Mouse (Mus musculus): ENCODE measurements at regions not wholly inside any gene's neighbourhood (a gene's known extent, or its start where the extent isn't known, plus 50 kb on each side); places are given as distances from the start of the nearest gene placed in this dataset.

GRCm38 (mm10) chr13:44513378-44514285, 215.6 kb upstream of the Jarid2 start:
- Histone ChIP-seq H3K9ac (no peak overlapping the region), H3K9me3 (ENCODE audit: control insufficient read depth, low read length) (no peaks in the 10 kb centered on the region), H3K4me3 (replicated peaks; ENCODE audit: low read length) (no peak overlapping the region), H3K36me3 (replicated peaks; ENCODE audit: control insufficient read depth, insufficient read depth) (no peaks in the 10 kb centered on the region), H3K27me3 (ENCODE audit: control insufficient read depth, insufficient read depth, low read length) (no peaks in the 10 kb centered on the region), H3K27ac (no peak overlapping the region), H3K4me1 (replicated peaks; ENCODE audit: control insufficient read depth, insufficient read depth, low read length) (peaks cover 4% of the 10 kb centered on the region; the same call in 1 of the 2 replicates), H3K4me2 (replicated peaks) (no peak overlapping the region)
- DNase-seq (ENCODE audit: low spot score) (no peak), ATAC-seq (ENCODE audit: low FRiP score) (no peak)
- WGBS, result 48% methylated on average over 13 of the region's 13 CpGs

- H3K27ac ChIP-seq, result no peak overlapping the region
- H3K4me2 ChIP-seq (replicated peaks), result no peak overlapping the region
- no peak overlapping the region for H3K4me3 ChIP-seq (replicated peaks; ENCODE audit: low read length)
- no peak for DNase-seq (ENCODE audit: low spot score)
- H3K9ac ChIP-seq, result no peak overlapping the region
- peaks cover 4% of the 10 kb centered on the region; the same call in 1 of the 2 replicates for H3K4me1 ChIP-seq (replicated peaks; ENCODE audit: control insufficient read depth, insufficient read depth, low read length)
- ATAC-seq (ENCODE audit: low FRiP score), result no peak
- no peaks in the 10 kb centered on the region for H3K27me3 ChIP-seq (ENCODE audit: control insufficient read depth, insufficient read depth, low read length)
- no peaks in the 10 kb centered on the region for H3K9me3 ChIP-seq (ENCODE audit: control insufficient read depth, low read length)
- WGBS, result 84% methylated on average over 5 of the region's 5 CpGs
- H3K36me3 ChIP-seq (replicated peaks; ENCODE audit: control insufficient read depth, insufficient read depth), result no peaks in the 10 kb centered on the region
These were observed 214.6 kb upstream of the Jarid2 start for GRCm38 (mm10) chr13:44514636-44515158.

GRCm38 (mm10) chr13:44516863-44517262, 212.4 kb upstream of the Jarid2 start:
- Histone ChIP-seq H3K27ac (no peak overlapping the region), H3K4me1 (replicated peaks; ENCODE audit: control insufficient read depth, insufficient read depth, low read length) (peaks cover 4% of the 10 kb centered on the region; the same call in 1 of the 2 replicates), H3K27me3 (ENCODE audit: control insufficient read depth, insufficient read depth, low read length) (no peaks in the 10 kb centered on the region), H3K36me3 (replicated peaks; ENCODE audit: control insufficient read depth, insufficient read depth) (no peaks in the 10 kb centered on the region), H3K9ac (no peak overlapping the region), H3K4me2 (replicated peaks) (no peak overlapping the region), H3K4me3 (replicated peaks; ENCODE audit: low read length) (no peak overlapping the region), H3K9me3 (ENCODE audit: control insufficient read depth, low read length) (no peaks in the 10 kb centered on the region)
- 89% methylated on average over 4 of the region's 4 CpGs for WGBS
- ATAC-seq (ENCODE audit: low FRiP score), result no peak
- no peak for DNase-seq (ENCODE audit: low spot score)

- H3K9me3 ChIP-seq (ENCODE audit: control insufficient read depth, low read length), result no peaks in the 10 kb centered on the region
- no peak overlapping the region for H3K4me3 ChIP-seq (replicated peaks; ENCODE audit: low read length)
- H3K4me1 ChIP-seq (replicated peaks; ENCODE audit: control insufficient read depth, insufficient read depth, low read length), result peaks cover 4% of the 10 kb centered on the region; the same call in 1 of the 2 replicates
- no peak for ATAC-seq (ENCODE audit: low FRiP score)
- WGBS, result 83% methylated on average over 9 of the region's 9 CpGs
- H3K4me2 ChIP-seq (replicated peaks), result no peak overlapping the region
- H3K36me3 ChIP-seq (replicated peaks; ENCODE audit: control insufficient read depth, insufficient read depth), result no peaks in the 10 kb centered on the region
- no peak for DNase-seq (ENCODE audit: low spot score)
- no peak overlapping the region for H3K9ac ChIP-seq
- no peaks in the 10 kb centered on the region for H3K27me3 ChIP-seq (ENCODE audit: control insufficient read depth, insufficient read depth, low read length)
- no peak overlapping the region for H3K27ac ChIP-seq
These were observed 212.0 kb upstream of the Jarid2 start for GRCm38 (mm10) chr13:44517312-44517711.

- no peak overlapping the region for H3K9ac ChIP-seq
- no peak overlapping the region for H3K27ac ChIP-seq
- no peak overlapping the region for H3K4me2 ChIP-seq (replicated peaks)
- H3K36me3 ChIP-seq (replicated peaks; ENCODE audit: control insufficient read depth, insufficient read depth), result no peaks in the 10 kb centered on the region
- DNase-seq (ENCODE audit: low spot score), result no peak
- ATAC-seq (ENCODE audit: low FRiP score), result no peak
- no peaks in the 10 kb centered on the region for H3K9me3 ChIP-seq (ENCODE audit: control insufficient read depth, low read length)
- no peak overlapping the region for H3K4me3 ChIP-seq (replicated peaks; ENCODE audit: low read length)
- no peaks in the 10 kb centered on the region for H3K27me3 ChIP-seq (ENCODE audit: control insufficient read depth, insufficient read depth, low read length)
- H3K4me1 ChIP-seq (replicated peaks; ENCODE audit: control insufficient read depth, insufficient read depth, low read length), result peaks cover 4% of the 10 kb centered on the region; the same call in 1 of the 2 replicates
- 85% methylated on average over 4 of the region's 4 CpGs for WGBS
These were observed 211.1 kb upstream of the Jarid2 start for GRCm38 (mm10) chr13:44518215-44518614.

- Histone ChIP-seq H3K27ac (no peak overlapping the region), H3K4me1 (replicated peaks; ENCODE audit: control insufficient read depth, insufficient read depth, low read length) (no peaks in the 10 kb centered on the region), H3K36me3 (replicated peaks; ENCODE audit: control insufficient read depth, insufficient read depth) (no peaks in the 10 kb centered on the region), H3K9ac (no peak overlapping the region), H3K9me3 (ENCODE audit: control insufficient read depth, low read length) (no peaks in the 10 kb centered on the region), H3K27me3 (ENCODE audit: control insufficient read depth, insufficient read depth, low read length) (no peaks in the 10 kb centered on the region), H3K4me3 (replicated peaks; ENCODE audit: low read length) (no peak overlapping the region), H3K4me2 (replicated peaks) (no peak overlapping the region)
- WGBS, result 77% methylated on average over 4 of the region's 4 CpGs
- ATAC-seq (ENCODE audit: low FRiP score), result no peak
- no peak for DNase-seq (ENCODE audit: low spot score)
These were observed 205.8 kb upstream of the Jarid2 start for GRCm38 (mm10) chr13:44523516-44523915.

- WGBS, result 92% methylated on average over 9 of the region's 9 CpGs
- H3K27me3 ChIP-seq (ENCODE audit: control insufficient read depth, insufficient read depth, low read length), result no peaks in the 10 kb centered on the region
- no peaks in the 10 kb centered on the region for H3K4me1 ChIP-seq (replicated peaks; ENCODE audit: control insufficient read depth, insufficient read depth, low read length)
- H3K4me3 ChIP-seq (replicated peaks; ENCODE audit: low read length), result no peak overlapping the region
- no peaks in the 10 kb centered on the region for H3K9me3 ChIP-seq (ENCODE audit: control insufficient read depth, low read length)
- H3K36me3 ChIP-seq (replicated peaks; ENCODE audit: control insufficient read depth, insufficient read depth), result no peaks in the 10 kb centered on the region
- H3K27ac ChIP-seq, result no peak overlapping the region
- no peak overlapping the region for H3K4me2 ChIP-seq (replicated peaks)
- H3K9ac ChIP-seq, result no peak overlapping the region
- ATAC-seq (ENCODE audit: low FRiP score), result no peak
- no peak for DNase-seq (ENCODE audit: low spot score)
These were observed 198.3 kb upstream of the Jarid2 start for GRCm38 (mm10) chr13:44530867-44531564.

GRCm38 (mm10) chr13:44532631-44533180, 196.6 kb upstream of the Jarid2 start:
- Histone ChIP-seq H3K4me2 (replicated peaks) (no peak overlapping the region), H3K9ac (no peak overlapping the region), H3K27ac (no peak overlapping the region), H3K4me1 (replicated peaks; ENCODE audit: control insufficient read depth, insufficient read depth, low read length) (no peaks in the 10 kb centered on the region), H3K27me3 (ENCODE audit: control insufficient read depth, insufficient read depth, low read length) (no peaks in the 10 kb centered on the region), H3K4me3 (replicated peaks; ENCODE audit: low read length) (no peak overlapping the region), H3K36me3 (replicated peaks; ENCODE audit: control insufficient read depth, insufficient read depth) (no peaks in the 10 kb centered on the region), H3K9me3 (ENCODE audit: control insufficient read depth, low read length) (no peaks in the 10 kb centered on the region)
- ATAC-seq (ENCODE audit: low FRiP score) (no peak), DNase-seq (ENCODE audit: low spot score) (no peak)
- 91% methylated on average over 11 of the region's 11 CpGs for WGBS

GRCm38 (mm10) chr13:44534575-44535080, 194.6 kb upstream of the Jarid2 start:
- no peak overlapping the region for H3K9ac ChIP-seq
- no peaks in the 10 kb centered on the region for H3K27me3 ChIP-seq (ENCODE audit: control insufficient read depth, insufficient read depth, low read length)
- ATAC-seq (ENCODE audit: low FRiP score) (no peak), DNase-seq (ENCODE audit: low spot score) (no peak)
- WGBS, result 94% methylated on average over 6 of the region's 6 CpGs
- no peak overlapping the region for H3K4me2 ChIP-seq (replicated peaks)
- H3K4me3 ChIP-seq (replicated peaks; ENCODE audit: low read length), result no peak overlapping the region
- no peak overlapping the region for H3K27ac ChIP-seq
- no peaks in the 10 kb centered on the region for H3K9me3 ChIP-seq (ENCODE audit: control insufficient read depth, low read length)
- H3K36me3 ChIP-seq (replicated peaks; ENCODE audit: control insufficient read depth, insufficient read depth), result no peaks in the 10 kb centered on the region
- no peaks in the 10 kb centered on the region for H3K4me1 ChIP-seq (replicated peaks; ENCODE audit: control insufficient read depth, insufficient read depth, low read length)
